Mouse (Mus musculus): ENCODE results near the gene Fam120a.

DNA sequence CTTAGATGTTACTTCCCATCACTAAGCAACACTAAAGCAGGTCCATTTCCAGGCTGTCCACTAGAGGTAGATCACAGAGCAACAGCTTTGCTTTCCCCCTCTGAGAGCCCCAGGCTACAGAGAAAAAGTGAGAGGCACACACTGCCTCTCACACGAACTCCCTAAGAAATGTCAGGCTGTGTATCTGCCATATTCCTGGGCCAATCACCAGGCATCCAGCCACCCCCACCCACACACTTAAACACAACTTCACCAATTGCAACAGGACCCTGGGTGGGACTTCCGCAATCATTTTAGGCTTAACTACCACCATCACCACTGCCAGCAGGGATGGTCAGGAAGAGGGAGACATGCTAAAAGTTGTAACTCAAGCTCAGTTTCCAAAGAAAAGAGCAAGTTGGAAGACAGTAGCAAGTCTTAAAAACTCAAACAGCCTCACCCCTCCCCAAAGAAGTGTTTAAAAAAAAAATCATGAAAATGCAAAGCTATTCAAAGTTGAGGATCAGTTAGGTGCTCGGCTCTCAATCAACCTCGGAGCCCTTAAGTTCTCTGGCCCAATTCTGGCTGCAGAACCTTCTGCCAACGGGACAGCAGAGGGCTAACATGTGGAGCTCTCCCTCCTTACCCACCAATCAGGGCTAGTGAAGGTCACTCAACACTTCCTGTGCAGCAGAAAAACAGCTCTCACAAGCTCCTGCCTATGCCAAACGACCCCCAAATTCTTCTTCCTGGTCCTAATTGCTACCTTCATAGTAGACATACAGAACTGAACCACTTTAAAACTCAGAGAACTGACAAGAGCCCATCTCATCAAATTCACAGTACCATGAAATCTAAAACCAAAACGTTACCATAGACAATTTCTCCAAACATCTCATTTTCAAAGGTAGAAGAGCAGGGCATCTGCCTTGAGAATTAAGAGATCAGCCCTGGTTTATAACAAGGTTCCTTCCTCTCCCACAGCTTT is 2.0 kb downstream of the Fam120a start:
- TF ChIP-seq CTCF (conservative IDR thresholded peaks at IDR 0.05; ENCODE audit: low read length) (no peak), NANOG (IDR thresholded peaks at IDR 0.05; ENCODE audit: borderline replicate concordance, low read length) (no peak)
